Mouse (Mus musculus) megakaryocyte progenitor cell, adult 5-6 weeks (primary cell): ENCODE results near the gene Midn. TPM values are rescaled to one million over a fixed set of nuclear protein-coding genes. Genes with fewer than 3 reads are reported as not detected.
A peak's percentile ranks its signal among the peaks of the same experiment; 100 is the strongest.

ENCODE experiments used
- ATAC-seq: replicated peaks from 2 replicates; pipeline ENCODE4 v1.8.0; 2016; ENCODE audit warnings: mild to moderate bottlenecking, moderate TSS enrichment, inconsistent platforms; ENCODE audit not compliant: poor library complexity
- total RNA-seq, 2 experiments: library from RNA; stranded (forward) in 1 of 2; stranded (reverse) in 1 of 2; fragments of 157-497, 149-512 nt in 1 of 2; fragments of 200-1000 nt in 1 of 2; gene quantifications; 2 replicates each; pipeline versions ENCODE4 v1.2.3 to v1.2.4; 2015 to 2017

The Midn gene
- 21.4 and 22.2 TPM in 2 replicates for total RNA-seq (2015)
- total RNA-seq (2017) = 12.7 and 17.9 TPM in 2 replicates

- ATAC-seq = peak; percentile 12
Observed at GRCm38 (mm10) chr10:80147719-80148601, at the start of gene Midn. TSS of gene Midn (plus strand) at chr10:80148272.

- peak; percentile 20; the same call in 1 of the 2 replicates for ATAC-seq
Observed at GRCm38 (mm10) chr10:80098630-80099029, 49.4 kb upstream of the Midn start.

GRCm38 (mm10) chr10:80100982-80101381 lies 47.1 kb upstream of the Midn start:
- peak; percentile 12; the same call in 1 of the 2 replicates for ATAC-seq

GRCm38 (mm10) chr10:80102216-80102915 lies 45.7 kb upstream of the Midn start:
- peak; percentile 83 for ATAC-seq

GRCm38 (mm10) chr10:80103032-80103431 lies 45.0 kb upstream of the Midn start:
- peak; percentile 33 for ATAC-seq

- no peak for ATAC-seq
Observed at GRCm38 (mm10) chr10:80104181-80104580, 43.9 kb upstream of the Midn start.

- peak; percentile 41 for ATAC-seq
Observed at GRCm38 (mm10) chr10:80105460-80105859, 42.6 kb upstream of the Midn start, which contains the start of gene Sbno2. TSS of gene Sbno2 (minus strand) at chr10:80105571.

- ATAC-seq = no peak
Observed at GRCm38 (mm10) chr10:80105926-80106325, 42.1 kb upstream of the Midn start.

- ATAC-seq = no peak
Observed at GRCm38 (mm10) chr10:80107678-80108077, 40.4 kb upstream of the Midn start.

GRCm38 (mm10) chr10:80114341-80115284 lies 33.5 kb upstream of the Midn start:
- ATAC-seq = peak; percentile 58

GRCm38 (mm10) chr10:80115290-80115943 lies 32.7 kb upstream of the Midn start, which contains the start of gene Stk11:
TSS of gene Stk11 (plus strand) at chr10:80115803.
- peak; percentile 78 for ATAC-seq

- no peak for ATAC-seq
Observed at GRCm38 (mm10) chr10:80115944-80116335, 32.1 kb upstream of the Midn start.

- ATAC-seq = no peak
Observed at GRCm38 (mm10) chr10:80116563-80116926, 31.5 kb upstream of the Midn start.

GRCm38 (mm10) chr10:80116927-80117691 lies 31.0 kb upstream of the Midn start:
- peak; percentile 15 for ATAC-seq

GRCm38 (mm10) chr10:80117736-80118135 lies 30.3 kb upstream of the Midn start:
- no peak for ATAC-seq

- ATAC-seq = no peak
Observed at GRCm38 (mm10) chr10:80118552-80118951, 29.5 kb upstream of the Midn start.

- ATAC-seq = no peak
Observed at GRCm38 (mm10) chr10:80120146-80120545, 27.9 kb upstream of the Midn start.

- peak; percentile 12; the same call in 1 of the 2 replicates for ATAC-seq
Observed at GRCm38 (mm10) chr10:80121639-80122038, 26.4 kb upstream of the Midn start.

- ATAC-seq = peak; percentile 85
Observed at GRCm38 (mm10) chr10:80123932-80124562, 24.0 kb upstream of the Midn start.
